11 mouse cellular contexts compared by ENCODE assay signal in genomic region chr4:133156831-133157230, GRCm38 (mm10). TPM values are rescaled to one million over a fixed set of nuclear protein-coding genes. Genes with fewer than 3 reads are reported as not detected.
A peak's percentile ranks its signal among the peaks of the same experiment; 100 is the strongest.
DNase-seq lines count a peak whose midpoint lies in the region; ATAC-seq lines count a peak whose summit lies in the region.
"Had no signal": no experiment of that assay in that cellular context is flagged by ENCODE, and none has a peak within 500 bp of the region (broad histone marks: within the 10 kb centered on the region; RNA-seq: fewer than 3 reads in every experiment).

No protein-coding gene starts in this region.

- peak; percentile 92 for DNase-seq in heart, adult 11 months
- DNase-seq in heart, postnatal 4 days, result no peak
- DNase-seq in layer of hippocampus, postnatal 10 days (ENCODE audit: low spot score in 2 of 2), result peak; percentile 18 to 30
- no peak for DNase-seq in layer of hippocampus, postnatal 25 days (ENCODE audit: extremely low spot score in 1 of 2, low spot score in 1 of 2)
- peak; percentile 38 for DNase-seq in brain, adult 2 months (ENCODE audit: low read depth, low spot score)
- peak; percentile 63 to 65 for DNase-seq in cerebellum, postnatal 10 days
- DNase-seq: kidney, adult 8-10 months; lung, embryonic 14.5 days; right cerebral cortex, adult 18-20 months had no signal

- no peak for ATAC-seq in erythroblast, adult 5-6 weeks (replicated peaks; ENCODE audit: low FRiP score, poor library complexity, severe bottlenecking)

RNA-seq across cellular contexts. Expression of gene Wasf2, which starts 26.5 kb away (rescaled TPM):
- 100 to 1,000 TPM; 141 to 149 TPM for total RNA-seq in heart, postnatal 4 days (2021)
- 10 to 100 TPM; 42.3 to 42.7 TPM for total RNA-seq in layer of hippocampus, postnatal 10 days (2021)
- total RNA-seq in layer of hippocampus, postnatal 25 days (2021), result 10 to 100 TPM; 28.9 to 32.8 TPM
- total RNA-seq in erythroblast, adult 5-6 weeks (2015; ENCODE audit: low replicate concordance), result 49.6 and 78.6 TPM in 2 replicates
- total RNA-seq in erythroblast, adult 5-6 weeks (2017; ENCODE audit: low replicate concordance), result 40.3 and 58.8 TPM in 2 replicates

RNA-seq across cellular contexts. Expression of gene Cd164l2, which starts 55.1 kb away (rescaled TPM):
- not detected for total RNA-seq in heart, postnatal 4 days (2021)
- 1 to 10 TPM; 3.7 to 4.0 TPM for total RNA-seq in layer of hippocampus, postnatal 10 days (2021)
- total RNA-seq in layer of hippocampus, postnatal 25 days (2021), result 1 to 10 TPM; 2.8 to 5.6 TPM
- total RNA-seq in erythroblast, adult 5-6 weeks (2015; ENCODE audit: low replicate concordance), result not detected in 2 replicates
- not detected in 2 replicates for total RNA-seq in erythroblast, adult 5-6 weeks (2017; ENCODE audit: low replicate concordance)

RNA-seq across cellular contexts. Expression of gene Gpr3, which starts 55.5 kb away (rescaled TPM):
- total RNA-seq in heart, postnatal 4 days (2021), result under 1 TPM; 0.20 to 0.45 TPM
- 1 to 10 TPM; 5.0 to 6.0 TPM for total RNA-seq in layer of hippocampus, postnatal 10 days (2021)
- 1 to 10 TPM; 5.3 to 8.2 TPM for total RNA-seq in layer of hippocampus, postnatal 25 days (2021)
- not detected in 2 replicates for total RNA-seq in erythroblast, adult 5-6 weeks (2015; ENCODE audit: low replicate concordance)
- total RNA-seq in erythroblast, adult 5-6 weeks (2017; ENCODE audit: low replicate concordance), result not detected in 2 replicates
- total RNA-seq: gastrocnemius, adult 8-10 months had no signal

Comparison
In these comparisons a context has a peak if more than half of its experiments do, and no peak if none do; other contexts are left out.
1. DNase-seq: peak in heart, adult 11 months (single experiment), layer of hippocampus, postnatal 10 days (2 of 2), brain, adult 2 months (single experiment) and cerebellum, postnatal 10 days (2 of 2); none in heart, postnatal 4 days (single experiment) and layer of hippocampus, postnatal 25 days (0 of 2).
2. RNA of gene Gpr3, which starts 55.5 kb away (total RNA-seq): 5.3 to 8.2 TPM in layer of hippocampus, postnatal 25 days and 5.0 to 6.0 TPM in layer of hippocampus, postnatal 10 days; 0.20 to 0.45 TPM in heart, postnatal 4 days and not detected in erythroblast, adult 5-6 weeks; every median in the first group is over 4 times any median in the second.